Mouse (Mus musculus) T-helper 1 cell (primary cell): ENCODE data around the gene Gjb5.

ENCODE experiments used
- in situ Hi-C: fragments of 300-600 bp; cut with MboI, MseI; formaldehyde crosslinking; loops from one replicate; pipeline ENCODE4 v1.15.1; 2025; ENCODE audit warnings: high pct_unique_total_duplicates

The Gjb5 gene

DNA sequence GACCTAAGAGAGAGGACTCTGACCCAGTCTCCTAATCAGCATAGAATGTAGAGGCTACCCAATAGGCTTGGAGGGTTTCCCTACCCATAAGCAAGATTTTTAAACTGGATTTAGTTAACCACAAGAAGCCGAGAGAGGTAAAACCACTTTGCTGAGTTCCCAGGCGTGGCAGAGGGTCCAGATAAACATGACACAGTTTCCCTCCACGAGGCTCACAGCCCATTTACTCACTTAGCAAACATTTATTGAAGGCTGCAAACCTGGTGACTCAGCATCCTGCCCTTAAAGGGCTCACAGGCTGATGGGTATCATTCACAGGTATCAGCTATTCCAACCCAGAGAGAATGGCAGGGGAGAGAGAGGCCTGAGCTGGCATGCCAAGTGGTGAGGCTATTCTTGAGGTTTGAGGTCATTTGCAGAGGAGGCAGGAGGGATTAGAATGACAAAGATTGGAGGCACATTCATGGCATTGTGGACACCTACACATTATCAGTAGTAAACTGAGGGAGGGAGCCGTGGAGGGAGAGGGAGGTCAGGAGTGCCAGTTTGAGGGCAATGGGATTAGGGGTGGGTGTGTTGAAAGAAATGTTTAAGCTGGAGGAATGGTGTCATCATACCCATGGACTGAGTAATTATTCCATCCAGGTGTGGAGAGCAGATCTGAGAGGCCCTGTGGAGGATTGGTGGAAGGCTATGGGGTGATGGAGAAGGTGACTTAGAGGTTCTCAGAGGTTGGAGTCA, 8.3 kb downstream of the Gjb5 start:
- in situ Hi-C loops = loop anchor here (10.0 kb wide), 1 partner anchor 1845 kb away; no protein-coding TSS in a partner anchor

DNA sequence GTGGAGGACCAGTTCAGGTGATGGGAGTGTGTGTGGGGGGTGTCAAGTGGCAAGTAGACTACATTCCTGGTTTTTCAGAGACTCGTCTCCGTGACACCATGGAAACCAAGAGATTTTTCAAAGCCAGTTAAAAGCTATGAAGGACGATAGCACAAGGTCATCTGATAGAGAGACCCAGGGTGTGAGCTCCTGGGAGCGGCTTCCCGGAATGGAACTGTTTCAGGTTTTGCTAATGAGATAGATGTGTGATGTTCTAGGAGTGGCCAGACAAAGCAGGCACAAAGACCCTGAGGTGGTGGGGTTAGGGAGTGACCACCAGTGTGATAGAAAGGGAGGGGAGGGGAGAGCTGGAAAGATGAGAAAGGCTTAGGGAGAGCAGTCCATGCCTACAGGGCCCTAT, 13.0 kb downstream of the Gjb5 start:
- in situ Hi-C loops = loop anchor here (10.0 kb wide), 1 partner anchor 1840 kb away; no protein-coding TSS in a partner anchor

DNA sequence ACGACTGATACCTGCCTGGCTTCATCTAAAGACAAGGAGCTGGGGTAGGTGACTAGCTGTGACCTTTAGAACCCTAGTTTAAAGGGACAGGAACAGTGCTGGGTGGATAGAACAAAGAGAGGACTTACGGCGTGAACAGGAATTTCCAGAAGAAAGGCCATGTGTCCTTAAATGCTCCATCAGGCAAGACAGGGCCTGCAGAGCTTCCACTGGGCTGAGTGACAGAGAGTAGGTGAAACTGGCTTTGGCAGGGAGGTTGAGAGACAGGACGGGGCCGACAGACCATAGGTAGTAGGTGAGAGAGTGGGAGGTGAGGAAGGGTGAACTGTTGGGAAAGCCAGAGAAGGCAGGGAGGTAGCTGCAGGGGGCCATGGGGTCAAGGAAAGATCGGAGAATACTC, 16.6 kb downstream of the Gjb5 start:
- in situ Hi-C loops = loop anchor here (10.0 kb wide), 1 partner anchor 1837 kb away; no protein-coding TSS in a partner anchor

- in situ Hi-C loops = no loop called here
These were observed 20.3 kb downstream of the Gjb5 start for GRCm38 (mm10) chr4:127337668-127338067.

DNA sequence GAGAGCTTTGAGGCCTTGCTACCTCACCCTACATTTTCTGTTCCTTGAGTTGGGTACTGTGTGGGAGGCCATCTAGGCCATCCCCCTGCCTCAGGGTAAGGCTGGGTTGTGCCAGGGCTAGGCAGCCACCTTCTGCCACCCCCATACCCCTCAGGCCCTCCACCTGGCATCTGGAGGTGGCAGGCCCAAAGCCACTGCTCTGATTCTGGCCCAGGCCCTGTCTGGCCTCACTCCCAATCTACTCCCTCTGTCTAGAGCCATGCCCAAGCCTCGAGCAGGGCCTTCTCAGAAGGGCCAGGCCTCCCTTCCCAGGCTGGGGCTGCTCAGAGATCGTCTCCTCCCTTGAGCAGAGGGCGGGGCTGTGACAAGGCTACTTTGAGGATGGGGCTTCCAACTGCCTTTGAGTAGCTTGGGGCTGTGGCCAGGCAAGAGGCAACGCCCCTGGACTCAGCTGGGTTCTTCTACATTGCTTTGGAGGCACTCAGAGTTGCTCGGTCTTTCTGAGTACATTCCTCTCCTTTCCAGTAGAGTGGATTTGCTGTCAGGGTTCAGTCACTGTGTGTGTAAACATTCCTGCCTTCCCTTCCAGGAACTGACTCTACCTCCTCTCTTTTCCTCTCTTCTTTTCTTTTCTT, 23.0 kb downstream of the Gjb5 start:
- in situ Hi-C loops = no loop called here

DNA sequence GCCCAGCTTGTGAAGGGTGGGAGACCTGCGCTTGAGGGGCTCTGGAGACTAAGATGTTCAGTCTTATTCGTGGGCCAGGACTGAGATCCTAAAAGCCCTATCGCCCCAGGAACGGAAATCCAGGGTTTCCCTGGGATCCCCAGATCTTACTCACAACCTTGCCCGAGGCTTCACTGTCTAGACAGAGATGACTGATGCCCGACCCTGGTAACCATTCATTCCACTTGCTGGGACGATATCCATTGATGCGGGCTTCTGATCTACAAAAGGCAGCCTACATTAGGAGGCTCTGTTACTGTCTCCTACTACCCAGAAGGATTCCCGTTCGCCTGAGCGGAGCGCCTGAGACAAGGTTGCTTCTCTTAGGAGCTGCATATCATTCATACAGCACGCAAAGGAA, 26.8 kb downstream of the Gjb5 start:
- in situ Hi-C loops = no loop called here

- in situ Hi-C loops = no loop called here
These were observed 27.5 kb downstream of the Gjb5 start, which contains the start of gene Gjb3 for GRCm38 (mm10) chr4:127330181-127331100. Gene Gjb3 (minus strand): TSS chr4:127330844.

- in situ Hi-C loops = no loop called here
These were observed 28.2 kb downstream of the Gjb5 start for GRCm38 (mm10) chr4:127329751-127330150.

DNA sequence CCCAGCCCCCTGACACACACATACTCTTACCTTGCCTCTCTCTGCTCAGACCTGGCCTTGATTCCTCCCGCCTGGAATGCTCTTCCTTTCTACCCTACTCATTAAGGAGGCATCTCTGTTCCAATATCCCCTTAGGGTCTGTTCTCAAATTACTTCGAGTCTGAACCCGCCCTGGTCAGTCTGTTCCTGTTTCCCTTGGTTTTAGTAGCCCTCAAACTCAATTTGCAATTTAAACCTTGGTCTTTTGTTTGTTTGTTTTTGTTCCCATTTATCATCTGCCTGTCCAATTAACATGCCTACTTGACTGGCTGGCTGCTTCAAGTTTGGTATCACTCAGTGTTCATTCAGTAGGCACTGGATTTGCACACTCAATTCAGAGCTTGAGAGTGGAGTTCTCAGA, 28.9 kb downstream of the Gjb5 start:
- in situ Hi-C loops = no loop called here

DNA sequence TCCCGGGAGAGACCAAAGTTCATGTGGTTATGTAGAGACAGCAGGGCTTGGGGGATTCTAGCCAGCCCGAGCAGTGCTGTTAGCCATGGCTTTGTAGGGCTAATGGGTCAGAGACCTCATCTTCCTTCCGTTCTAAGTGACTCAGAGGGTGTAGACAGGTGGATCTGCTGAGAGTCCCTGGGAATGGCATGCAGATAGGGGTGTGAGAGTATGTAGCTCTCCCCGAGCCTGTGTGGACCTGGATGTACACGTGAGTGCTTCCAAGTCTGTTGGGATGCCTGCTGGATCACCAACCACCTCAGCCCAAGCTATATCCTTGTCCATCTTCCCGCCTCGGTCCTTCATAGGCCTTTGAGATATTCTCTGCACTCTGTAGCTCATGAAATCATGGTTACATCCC, 29.6 kb downstream of the Gjb5 start:
- in situ Hi-C loops = no loop called here

DNA sequence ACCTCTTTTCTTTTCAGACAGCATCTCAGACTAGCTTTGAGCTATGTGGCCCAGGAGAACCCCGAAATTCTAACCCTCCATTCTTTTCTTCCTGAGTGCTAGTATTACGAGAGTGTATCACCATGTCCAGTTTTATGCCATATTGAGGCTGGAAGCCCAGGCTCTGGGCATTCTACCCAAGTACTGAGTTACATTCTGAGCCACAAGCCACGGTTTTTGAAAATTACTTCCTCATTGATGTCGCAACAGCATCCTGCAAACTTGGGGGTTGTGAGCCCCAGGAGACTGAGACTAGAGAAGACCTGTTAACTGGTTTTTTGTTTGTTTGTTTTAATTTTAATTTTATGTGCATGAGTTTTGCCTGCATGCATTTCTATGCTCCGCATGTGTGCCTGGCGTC, 30.2 kb downstream of the Gjb5 start:
- in situ Hi-C loops = no loop called here

GRCm38 (mm10) chr4:127327258-127327657, 30.7 kb downstream of the Gjb5 start:
- in situ Hi-C loops = no loop called here

GRCm38 (mm10) chr4:127325276-127325675, 32.7 kb downstream of the Gjb5 start:
- in situ Hi-C loops = no loop called here

DNA sequence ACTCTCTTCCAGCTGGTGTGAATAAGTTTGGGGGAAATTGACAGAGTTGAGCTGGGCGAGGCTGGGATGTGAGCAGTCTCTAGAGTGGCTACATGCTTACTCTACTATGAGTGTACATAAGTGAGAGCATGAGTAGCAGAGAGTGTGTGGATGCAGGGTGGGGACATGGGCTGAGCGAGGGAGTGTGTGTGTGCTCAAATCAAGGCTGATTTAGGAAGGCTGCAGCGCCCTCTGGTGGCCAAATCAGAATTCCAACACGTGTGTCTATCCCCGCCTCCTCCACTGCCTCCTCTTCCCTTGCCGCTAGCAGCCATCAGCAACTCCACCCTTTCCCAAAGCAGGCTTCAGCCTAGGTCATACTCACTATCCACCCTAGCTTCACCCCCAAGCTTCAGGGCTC, 33.2 kb downstream of the Gjb5 start:
- in situ Hi-C loops = no loop called here

DNA sequence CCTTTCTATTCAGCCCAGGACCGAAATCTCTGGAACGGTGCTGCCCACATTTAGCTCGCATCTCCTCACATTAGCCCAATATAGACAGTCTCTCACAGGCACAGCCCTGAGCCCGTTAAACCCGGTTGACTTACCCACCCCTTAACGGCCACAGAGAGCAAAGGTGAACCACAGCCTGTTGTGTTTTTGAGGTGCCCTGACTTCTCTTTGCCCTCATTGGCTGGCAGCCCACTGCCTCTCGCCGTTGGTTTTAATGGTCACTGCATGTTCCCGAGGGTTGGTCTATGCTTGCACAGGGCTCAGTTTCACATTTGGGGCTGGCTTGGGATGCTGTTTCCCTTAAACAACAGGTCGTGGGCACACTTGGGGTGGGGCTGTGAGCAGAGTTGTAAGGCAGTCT, 33.7 kb downstream of the Gjb5 start:
- in situ Hi-C loops = no loop called here

- in situ Hi-C loops = no loop called here
These were observed 34.3 kb downstream of the Gjb5 start for GRCm38 (mm10) chr4:127323651-127324050.

DNA sequence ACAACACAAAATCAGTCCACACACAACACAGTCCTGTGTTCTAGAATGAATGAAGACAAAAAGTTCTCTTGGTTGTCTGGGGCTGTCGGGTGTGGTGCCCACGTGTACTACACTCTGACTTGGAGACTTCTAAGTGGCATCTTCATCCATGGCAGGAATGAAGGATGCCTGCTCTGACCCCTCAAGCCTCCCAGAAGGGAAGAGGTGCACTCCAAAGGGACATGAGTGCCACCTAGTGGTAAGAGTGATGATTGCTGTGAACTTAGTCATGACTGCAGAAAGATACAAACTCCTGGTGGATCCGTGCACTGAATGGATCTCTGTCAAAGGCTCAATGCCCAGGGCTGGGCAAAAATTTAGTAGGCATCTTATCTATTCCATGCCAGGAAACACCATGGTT, 38.4 kb downstream of the Gjb5 start:
- in situ Hi-C loops = no loop called here

DNA sequence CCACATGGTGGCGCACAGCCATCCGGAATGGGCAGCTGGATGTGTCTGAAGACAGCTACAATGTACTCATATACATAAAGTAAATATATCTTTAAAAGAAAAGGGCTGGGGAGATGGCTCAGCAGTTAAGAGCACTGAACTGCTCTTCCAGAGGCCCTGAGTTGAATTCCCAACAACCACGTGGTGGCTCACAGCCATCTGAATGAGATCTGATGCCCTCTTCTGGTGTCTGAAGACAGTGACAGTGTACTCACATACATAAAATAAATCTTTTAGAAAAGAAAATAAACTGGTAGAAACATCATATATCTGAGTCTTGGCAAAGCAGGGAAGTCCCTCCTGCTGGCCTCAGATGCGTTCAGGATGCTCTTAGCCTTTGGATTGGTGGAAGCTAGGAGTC, 40.8 kb downstream of the Gjb5 start:
- in situ Hi-C loops = no loop called here

DNA sequence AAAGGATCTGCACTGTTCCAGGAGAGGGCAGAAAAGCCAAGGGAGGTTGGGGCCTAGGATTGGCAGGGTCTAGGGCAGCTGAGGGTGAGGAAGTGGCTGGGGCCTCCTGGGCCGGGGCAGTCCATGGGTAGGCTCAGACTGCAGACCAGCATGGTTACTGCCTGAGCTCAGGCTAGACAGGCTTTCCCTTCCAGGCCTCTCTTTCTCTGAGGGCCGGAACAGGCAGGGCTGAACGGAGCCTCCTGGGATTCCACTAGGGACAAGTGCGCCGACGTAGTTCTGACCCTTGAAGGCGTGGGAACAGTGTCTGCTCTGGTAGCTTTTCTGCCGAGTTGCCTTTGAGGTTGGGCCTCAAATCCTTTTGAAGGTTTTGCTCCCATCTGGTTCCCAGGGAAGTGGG, 42.2 kb downstream of the Gjb5 start:
- in situ Hi-C loops = no loop called here

GRCm38 (mm10) chr4:127314585-127314984, 43.4 kb downstream of the Gjb5 start:
- in situ Hi-C loops = no loop called here

DNA sequence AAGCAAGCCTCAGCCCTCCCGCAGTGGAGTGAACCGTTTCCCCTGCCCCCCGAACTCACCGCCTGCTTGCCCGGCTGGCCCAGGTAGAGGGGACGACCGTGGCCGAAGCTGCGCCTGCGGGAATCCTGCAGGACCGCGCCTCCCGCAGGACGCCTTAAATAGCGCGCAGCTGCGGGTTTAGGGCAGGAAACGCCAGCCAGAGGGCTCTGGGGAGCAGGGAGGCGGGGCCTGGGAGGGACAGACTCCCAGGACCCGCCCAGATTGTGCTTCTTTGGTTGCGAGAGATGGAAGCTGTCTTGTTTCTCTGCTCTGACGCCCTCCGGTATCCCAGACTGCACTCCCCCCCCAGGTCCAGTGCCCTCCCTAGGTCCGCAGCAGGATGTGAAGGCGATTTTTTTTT, 44.1 kb downstream of the Gjb5 start, which contains the start of gene Gja4:
TSS of gene Gja4 (minus strand) at position 179 of the 400 bp plus-strand sequence.
- in situ Hi-C loops = no loop called here

GRCm38 (mm10) chr4:127312349-127312748, 45.6 kb downstream of the Gjb5 start:
- in situ Hi-C loops = no loop called here
